Mouse (Mus musculus): Measurements from ENCODE around the gene Ppm1n. TPM values are rescaled to one million over a fixed set of nuclear protein-coding genes. Genes with fewer than 3 reads are reported as not detected.

Ppm1n gene
- polyA plus RNA-seq, 1 experiment from 2014 or later = 1.0 TPM

DNA sequence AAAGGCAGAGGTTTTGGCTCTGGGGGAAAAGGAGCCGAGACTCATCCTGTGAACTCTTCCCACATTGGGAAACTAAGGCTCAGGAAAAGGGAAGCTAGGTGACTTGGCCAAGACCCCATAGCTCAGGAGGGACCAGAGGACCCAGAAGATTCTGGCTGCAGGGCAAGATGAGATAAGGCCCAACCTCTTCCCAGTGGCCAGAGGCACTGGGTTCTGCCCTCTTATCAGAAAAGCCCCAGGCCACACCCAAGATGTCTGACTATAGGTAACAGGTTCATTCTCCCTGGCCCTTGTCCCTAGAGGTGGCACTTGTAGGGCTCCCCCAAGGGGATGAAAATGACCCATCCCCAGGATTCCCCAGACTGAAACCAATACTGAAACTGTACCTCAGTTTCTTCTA is 33.0 kb downstream of the Ppm1n start:
- ATAC-seq (ENCODE audit: low FRiP score) (no peak), DNase-seq (ENCODE audit: low spot score) (no peak)
- WGBS = 100% methylated on average over 1 of the region's 1 CpGs
- peaks cover 10% of the 10 kb centered on the region; the same call in 1 of the 2 replicates for H3K36me3 ChIP-seq (replicated peaks; ENCODE audit: control insufficient read depth, insufficient read depth)
- H3K27me3 ChIP-seq (ENCODE audit: control insufficient read depth, insufficient read depth, low read length) = no peaks in the 10 kb centered on the region
- H3K4me2 ChIP-seq (replicated peaks) = no peak overlapping the region
- H3K4me1 ChIP-seq (replicated peaks; ENCODE audit: control insufficient read depth, insufficient read depth, low read length) = no peaks in the 10 kb centered on the region
- no peak overlapping the region for H3K27ac ChIP-seq
- H3K9me3 ChIP-seq (ENCODE audit: control insufficient read depth, low read length) = no peaks in the 10 kb centered on the region
- H3K4me3 ChIP-seq (replicated peaks; ENCODE audit: low read length) = no peak overlapping the region
- H3K9ac ChIP-seq = no peak overlapping the region

DNA sequence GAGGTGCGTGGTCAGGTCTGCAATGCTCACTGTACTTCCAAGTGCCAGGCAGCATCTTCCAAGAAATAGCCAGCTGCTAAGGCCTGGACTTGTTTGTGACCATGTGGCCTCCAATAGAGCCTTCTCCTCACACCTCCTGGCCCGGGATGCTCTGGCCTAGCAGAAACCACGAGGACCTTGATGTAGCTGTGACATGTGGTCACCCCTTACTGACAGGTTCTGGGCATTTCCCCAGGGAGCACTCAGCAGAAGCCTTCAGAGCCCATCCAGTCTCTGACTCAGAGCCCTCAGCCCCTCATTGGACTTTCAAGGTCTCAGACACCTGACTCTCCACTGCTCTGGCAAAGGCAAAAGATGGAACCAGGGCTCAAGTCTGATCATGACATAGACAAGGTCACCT is 34.8 kb downstream of the Ppm1n start:
- H3K4me1 ChIP-seq (replicated peaks; ENCODE audit: control insufficient read depth, insufficient read depth, low read length) = no peaks in the 10 kb centered on the region
- DNase-seq (ENCODE audit: low spot score) = no peak
- H3K9ac ChIP-seq = no peak overlapping the region
- H3K27me3 ChIP-seq (ENCODE audit: control insufficient read depth, insufficient read depth, low read length) = no peaks in the 10 kb centered on the region
- peaks cover 10% of the 10 kb centered on the region; the same call in 1 of the 2 replicates for H3K36me3 ChIP-seq (replicated peaks; ENCODE audit: control insufficient read depth, insufficient read depth)
- H3K9me3 ChIP-seq (ENCODE audit: control insufficient read depth, low read length) = no peaks in the 10 kb centered on the region
- H3K27ac ChIP-seq = no peak overlapping the region
- H3K4me2 ChIP-seq (replicated peaks) = no peak overlapping the region
- no peak for ATAC-seq (ENCODE audit: low FRiP score)
- no peak overlapping the region for H3K4me3 ChIP-seq (replicated peaks; ENCODE audit: low read length)
- WGBS = 90% methylated on average over 3 of the region's 3 CpGs

DNA sequence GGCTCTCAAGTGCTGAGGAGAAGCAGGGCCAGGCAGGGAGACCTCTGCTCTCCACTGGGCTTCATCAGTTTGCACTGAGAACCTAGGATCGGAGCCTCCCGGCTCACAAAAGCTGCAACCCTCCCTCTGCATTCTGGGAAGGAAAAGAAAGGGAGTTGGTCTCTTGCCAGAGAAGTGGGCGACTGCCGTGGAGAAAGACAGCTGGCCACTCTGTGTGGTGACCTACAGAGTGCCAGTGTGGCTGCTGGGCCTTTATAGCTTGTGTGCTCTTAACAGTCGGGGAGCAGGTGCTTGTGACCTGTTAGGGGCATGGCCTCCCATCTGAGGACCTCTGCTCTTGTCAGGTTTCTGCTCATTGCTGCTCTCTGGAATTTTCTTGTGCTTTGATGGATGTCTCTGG is 36.0 kb downstream of the Ppm1n start:
- 53% methylated on average over 5 of the region's 5 CpGs for WGBS
- H3K27me3 ChIP-seq (ENCODE audit: control insufficient read depth, insufficient read depth, low read length) = no peaks in the 10 kb centered on the region
- no peak for ATAC-seq (ENCODE audit: low FRiP score)

DNA sequence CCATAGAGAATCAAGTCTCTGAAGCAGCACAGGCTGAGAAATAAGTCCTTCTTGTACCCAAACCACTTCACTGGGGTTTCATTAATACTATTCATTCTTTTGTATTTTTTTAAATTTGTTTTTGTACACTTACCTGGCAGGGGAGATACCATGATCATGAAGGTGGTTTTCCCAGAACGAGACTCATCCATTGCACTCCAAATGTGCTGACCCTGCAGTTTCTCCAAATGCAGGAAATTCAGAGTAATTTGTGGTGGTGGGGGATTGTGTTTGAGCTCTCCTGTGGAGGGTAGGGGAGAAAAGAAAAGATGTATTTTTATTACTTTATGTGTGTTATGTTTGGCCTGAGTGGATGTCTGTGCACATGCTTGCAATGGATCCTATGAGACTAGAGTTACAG is 37.9 kb downstream of the Ppm1n start:
- Histone ChIP-seq H3K4me1 (replicated peaks; ENCODE audit: control insufficient read depth, insufficient read depth, low read length) (no peaks in the 10 kb centered on the region), H3K36me3 (replicated peaks; ENCODE audit: control insufficient read depth, insufficient read depth) (peaks cover 10% of the 10 kb centered on the region; the same call in 1 of the 2 replicates), H3K4me2 (replicated peaks) (no peak overlapping the region), H3K27me3 (ENCODE audit: control insufficient read depth, insufficient read depth, low read length) (no peaks in the 10 kb centered on the region), H3K27ac (no peak overlapping the region), H3K9me3 (ENCODE audit: control insufficient read depth, low read length) (no peaks in the 10 kb centered on the region), H3K9ac (no peak overlapping the region), H3K4me3 (replicated peaks; ENCODE audit: low read length) (no peak overlapping the region)
- DNase-seq (ENCODE audit: low spot score) (no peak), ATAC-seq (ENCODE audit: low FRiP score) (no peak)
- WGBS = 89% methylated on average over 1 of the region's 1 CpGs

More for the DNA sequence above, 36.0 kb downstream of the Ppm1n start:
- H3K9me3 ChIP-seq (ENCODE audit: control insufficient read depth, low read length) = no peaks in the 10 kb centered on the region
- peaks cover 10% of the 10 kb centered on the region; the same call in 1 of the 2 replicates for H3K36me3 ChIP-seq (replicated peaks; ENCODE audit: control insufficient read depth, insufficient read depth)
- H3K4me1 ChIP-seq (replicated peaks; ENCODE audit: control insufficient read depth, insufficient read depth, low read length) = no peaks in the 10 kb centered on the region
- no peak overlapping the region for H3K9ac ChIP-seq
- H3K4me3 ChIP-seq (replicated peaks; ENCODE audit: low read length) = no peak overlapping the region
- no peak for DNase-seq (ENCODE audit: low spot score)
- no peak overlapping the region for H3K27ac ChIP-seq
- H3K4me2 ChIP-seq (replicated peaks) = no peak overlapping the region

DNA sequence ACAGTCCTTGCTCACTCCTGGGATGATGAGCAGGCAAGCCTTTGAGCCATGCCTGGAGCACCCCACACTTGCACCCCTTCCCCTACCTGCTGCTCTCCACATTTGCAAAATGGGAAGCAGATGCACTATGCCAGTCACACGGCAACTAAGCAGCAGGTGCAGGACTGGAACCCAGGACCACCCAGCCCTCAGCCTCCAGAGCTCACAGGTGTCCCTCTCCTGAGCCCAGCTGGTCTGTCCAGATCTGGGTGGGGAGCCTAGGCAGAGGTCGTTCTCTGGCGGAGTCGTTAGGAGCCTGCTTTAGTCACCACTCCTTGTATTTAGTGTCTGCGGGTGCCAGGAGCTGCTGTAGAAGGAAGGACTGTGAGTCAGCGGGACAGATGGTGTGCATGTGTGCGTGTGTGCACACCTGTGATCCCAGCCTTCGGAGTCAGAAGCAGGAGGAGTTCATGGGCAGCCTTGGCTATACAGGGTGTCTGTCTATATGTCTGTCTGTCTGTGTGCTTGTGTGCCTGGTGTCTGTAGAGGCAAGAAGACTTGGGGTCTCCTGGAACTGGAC is 38.9 kb downstream of the Ppm1n start:
- no peak for ATAC-seq (ENCODE audit: low FRiP score)

DNA sequence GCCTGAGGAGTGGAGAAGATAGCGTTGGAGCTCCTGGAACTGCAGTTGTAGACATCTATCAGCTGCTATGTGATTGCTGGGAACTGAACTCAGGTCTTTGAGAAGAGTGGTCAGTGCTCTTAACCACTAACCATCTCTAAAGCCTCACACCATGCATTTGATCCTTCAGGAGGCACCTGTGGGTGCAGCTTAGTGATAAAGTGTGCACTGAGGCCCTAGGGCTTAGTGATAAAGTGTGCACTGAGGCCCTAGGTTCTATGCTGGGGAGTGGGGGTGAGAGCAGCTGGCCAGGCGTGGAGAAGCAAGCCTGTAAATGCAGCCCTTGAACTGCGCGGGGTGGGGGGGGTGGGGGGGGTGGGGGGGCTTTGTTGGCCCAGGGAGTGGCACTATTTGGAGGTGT is 39.9 kb downstream of the Ppm1n start:
- Histone ChIP-seq H3K4me2 (replicated peaks) (no peak overlapping the region), H3K9ac (no peak overlapping the region), H3K4me1 (replicated peaks; ENCODE audit: control insufficient read depth, insufficient read depth, low read length) (no peaks in the 10 kb centered on the region), H3K4me3 (replicated peaks; ENCODE audit: low read length) (no peak overlapping the region), H3K27ac (no peak overlapping the region), H3K9me3 (ENCODE audit: control insufficient read depth, low read length) (no peaks in the 10 kb centered on the region), H3K36me3 (replicated peaks; ENCODE audit: control insufficient read depth, insufficient read depth) (peaks cover 4% of the 10 kb centered on the region; the same call in 1 of the 2 replicates), H3K27me3 (ENCODE audit: control insufficient read depth, insufficient read depth, low read length) (no peaks in the 10 kb centered on the region)
- DNase-seq (ENCODE audit: low spot score) (no peak), ATAC-seq (ENCODE audit: low FRiP score) (no peak)
- 65% methylated on average over 4 of the region's 4 CpGs for WGBS

More for the DNA sequence above, 38.9 kb downstream of the Ppm1n start:
- no peak for DNase-seq (ENCODE audit: low spot score)
- H3K9ac ChIP-seq = no peak overlapping the region
- H3K9me3 ChIP-seq (ENCODE audit: control insufficient read depth, low read length) = no peaks in the 10 kb centered on the region
- H3K4me1 ChIP-seq (replicated peaks; ENCODE audit: control insufficient read depth, insufficient read depth, low read length) = no peaks in the 10 kb centered on the region
- H3K27me3 ChIP-seq (ENCODE audit: control insufficient read depth, insufficient read depth, low read length) = no peaks in the 10 kb centered on the region
- H3K27ac ChIP-seq = no peak overlapping the region
- H3K4me2 ChIP-seq (replicated peaks) = no peak overlapping the region
- 90% methylated on average over 8 of the region's 8 CpGs for WGBS
- no peak overlapping the region for H3K4me3 ChIP-seq (replicated peaks; ENCODE audit: low read length)
- H3K36me3 ChIP-seq (replicated peaks; ENCODE audit: control insufficient read depth, insufficient read depth) = peaks cover 10% of the 10 kb centered on the region; the same call in 1 of the 2 replicates

DNA sequence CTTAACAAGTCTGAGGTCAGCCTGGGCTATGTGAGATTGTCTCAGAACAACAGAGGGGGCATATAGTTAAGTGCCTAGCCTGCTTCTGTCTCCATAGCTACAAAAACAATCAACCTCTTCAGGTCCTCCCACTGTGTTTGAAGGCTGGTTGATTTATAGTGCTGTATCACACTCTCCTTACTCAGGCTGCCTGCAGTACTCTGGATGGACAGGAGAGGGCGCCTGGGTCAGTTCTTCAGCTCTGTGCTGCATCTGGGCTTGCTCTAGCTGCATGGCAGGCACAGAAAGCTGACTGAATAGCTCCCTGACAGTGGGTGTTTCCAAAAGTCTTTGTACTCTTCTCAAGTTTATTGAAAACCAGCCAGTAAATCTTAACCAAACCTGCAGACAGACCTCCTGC is 40.4 kb downstream of the Ppm1n start:
- H3K9me3 ChIP-seq (ENCODE audit: control insufficient read depth, low read length) = no peaks in the 10 kb centered on the region
- no peaks in the 10 kb centered on the region for H3K27me3 ChIP-seq (ENCODE audit: control insufficient read depth, insufficient read depth, low read length)
- H3K27ac ChIP-seq = no peak overlapping the region
- ATAC-seq (ENCODE audit: low FRiP score) = peak; percentile 89
- no peak overlapping the region for H3K9ac ChIP-seq
- H3K4me2 ChIP-seq (replicated peaks) = no peak overlapping the region
- 0% methylated on average over 1 of the region's 1 CpGs for WGBS
- no peaks in the 10 kb centered on the region for H3K36me3 ChIP-seq (replicated peaks; ENCODE audit: control insufficient read depth, insufficient read depth)
- H3K4me3 ChIP-seq (replicated peaks; ENCODE audit: low read length) = no peak overlapping the region
- DNase-seq (ENCODE audit: low spot score) = peak; percentile 95
- H3K4me1 ChIP-seq (replicated peaks; ENCODE audit: control insufficient read depth, insufficient read depth, low read length) = no peaks in the 10 kb centered on the region

DNA sequence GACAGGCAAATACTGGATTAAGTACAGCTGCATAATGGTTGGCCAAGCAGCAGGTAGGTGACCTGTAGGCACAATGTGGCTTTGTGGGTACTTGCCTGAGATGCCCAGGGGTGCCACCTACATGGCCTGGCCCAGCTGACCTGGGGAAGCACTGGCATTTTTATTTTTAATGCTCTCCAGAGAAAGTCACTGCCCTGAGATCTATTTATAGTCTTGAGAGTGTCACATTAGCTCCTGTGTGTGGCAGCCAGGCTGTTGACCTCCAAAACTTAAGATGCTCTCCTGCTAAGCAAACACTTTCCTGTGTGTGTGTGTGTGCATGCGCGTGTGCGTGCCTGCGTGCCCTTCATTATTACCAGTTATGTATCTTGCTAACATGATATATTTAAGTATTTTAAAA is 41.5 kb downstream of the Ppm1n start:
- Histone ChIP-seq H3K4me3 (replicated peaks; ENCODE audit: low read length) (no peak overlapping the region), H3K36me3 (replicated peaks; ENCODE audit: control insufficient read depth, insufficient read depth) (no peaks in the 10 kb centered on the region), H3K27me3 (ENCODE audit: control insufficient read depth, insufficient read depth, low read length) (no peaks in the 10 kb centered on the region), H3K9ac (no peak overlapping the region), H3K4me2 (replicated peaks) (no peak overlapping the region), H3K27ac (no peak overlapping the region), H3K9me3 (ENCODE audit: control insufficient read depth, low read length) (no peaks in the 10 kb centered on the region), H3K4me1 (replicated peaks; ENCODE audit: control insufficient read depth, insufficient read depth, low read length) (no peaks in the 10 kb centered on the region)
- 100% methylated on average over 4 of the region's 4 CpGs for WGBS
- ATAC-seq (ENCODE audit: low FRiP score) = no peak
- DNase-seq (ENCODE audit: low spot score) = no peak

DNA sequence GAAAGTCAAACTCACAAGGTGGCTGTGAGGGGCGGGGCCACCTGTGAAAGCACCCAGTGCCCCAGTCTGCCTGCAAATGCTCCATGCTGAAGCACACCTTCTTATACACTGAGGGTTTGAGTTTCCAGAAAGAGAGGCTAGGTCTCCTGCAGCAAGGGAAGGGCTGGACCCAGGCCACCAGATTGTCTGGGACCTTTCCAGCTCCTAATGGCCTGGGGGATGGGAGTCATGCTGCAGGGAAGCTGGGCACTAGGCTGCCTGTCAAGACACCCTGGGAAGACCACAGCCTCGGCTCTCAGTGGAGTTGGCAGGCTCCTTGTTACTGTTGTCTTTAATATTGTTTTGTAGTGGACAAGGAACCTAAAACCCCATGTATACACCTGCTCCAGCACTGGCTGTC is 43.5 kb downstream of the Ppm1n start:
- 81% methylated on average over 2 of the region's 2 CpGs for WGBS
- Histone ChIP-seq H3K36me3 (replicated peaks; ENCODE audit: control insufficient read depth, insufficient read depth) (no peaks in the 10 kb centered on the region), H3K4me3 (replicated peaks; ENCODE audit: low read length) (no peak overlapping the region), H3K27me3 (ENCODE audit: control insufficient read depth, insufficient read depth, low read length) (no peaks in the 10 kb centered on the region), H3K4me2 (replicated peaks) (no peak overlapping the region), H3K4me1 (replicated peaks; ENCODE audit: control insufficient read depth, insufficient read depth, low read length) (no peaks in the 10 kb centered on the region), H3K9ac (no peak overlapping the region), H3K27ac (no peak overlapping the region), H3K9me3 (ENCODE audit: control insufficient read depth, low read length) (no peaks in the 10 kb centered on the region)
- DNase-seq (ENCODE audit: low spot score) (no peak), ATAC-seq (ENCODE audit: low FRiP score) (no peak)
